Mouse (Mus musculus): Measurements from ENCODE around the gene Gm42957. TPM values are rescaled to one million over a fixed set of nuclear protein-coding genes. Genes with fewer than 3 reads are reported as not detected.
"Not testable (repeated sequence)": the region's sequence is repeated elsewhere in the genome, so short reads cannot be mapped to it uniquely, and the experiment has no call there.

Gm42957 gene
- total and polyA plus RNA-seq, 3 experiments = 0.08 to 0.11 TPM; not detected in 1

DNA sequence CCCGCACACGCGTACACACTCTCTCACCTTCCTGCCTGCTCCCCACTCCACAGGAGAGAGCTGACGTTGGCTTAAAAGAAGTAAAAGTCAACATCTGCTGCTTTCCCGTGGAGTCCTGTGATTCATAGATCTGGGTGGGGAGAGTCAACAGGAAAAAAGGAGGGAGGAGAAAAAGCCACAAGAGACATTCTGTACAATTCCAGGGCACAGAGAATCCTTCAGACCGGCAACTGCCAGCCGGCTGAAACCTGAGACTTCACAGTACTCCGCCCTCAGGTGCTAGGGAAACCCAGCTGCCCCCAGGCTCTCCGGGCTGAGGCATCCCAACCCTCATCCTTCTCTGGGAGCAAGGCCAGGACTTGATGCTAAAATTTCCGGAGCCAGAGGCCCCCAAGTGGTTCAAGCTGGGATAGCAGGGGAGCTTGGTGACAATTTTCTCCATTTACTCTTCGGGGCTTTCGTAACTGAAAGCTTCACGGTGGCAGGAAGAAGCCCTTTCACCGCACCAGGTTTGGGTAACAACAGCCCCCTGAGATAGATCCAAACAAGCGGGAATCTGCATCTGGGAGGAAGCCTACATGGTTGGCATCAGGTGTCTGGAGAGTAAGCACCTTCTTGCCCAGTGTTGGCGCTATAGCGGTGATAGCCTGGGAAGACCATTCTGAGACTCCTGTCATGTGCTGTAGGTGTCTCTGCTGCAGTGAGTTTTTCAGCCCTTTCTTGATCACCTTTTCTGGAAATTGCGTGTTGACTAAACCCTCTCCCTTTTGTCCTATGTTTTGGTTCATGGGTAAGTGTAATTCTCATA, 28.4 kb downstream of the Gm42957 start:
- H3K9me3 ChIP-seq (replicated peaks; ENCODE audit: low read length) = no peaks in the 10 kb centered on the region
- in situ Hi-C loops (cut with MboI; ENCODE audit: low pct_ligation_motif_present, low pct_unique_long_range_greater_than_20kb, low sequenced_read_pairs) (loop anchor here (5.0 kb wide), 1 partner anchor 44 kb away; the partner anchor contains the start of gene Nudt17), dilution Hi-C loops (cut with MboI; ENCODE audit: extremely low pct_ligation_motif_present, extremely low pct_unique_long_range_greater_than_20kb, low sequenced_read_pairs) (no loop called here)
- TF ChIP-seq ZNF384 (IDR thresholded peaks at IDR 0.05; ENCODE audit: low read depth, low read length) (no peak), RAD21 (IDR thresholded peaks at IDR 0.05; ENCODE audit: low read depth, low read length) (peak; percentile 63), TCF12 (IDR thresholded peaks at IDR 0.05; ENCODE audit: low read depth, low read length) (0 out of 2 replicates have a peak, but pooled peaks have one; percentile 17), EP300 (IDR thresholded peaks at IDR 0.05; ENCODE audit: low read length) (no peak), MAZ (IDR thresholded peaks at IDR 0.05; ENCODE audit: low read depth, low read length) (peak; percentile 65; the same call in 1 of the 2 replicates), MEF2A (IDR thresholded peaks at IDR 0.05; ENCODE audit: borderline replicate concordance, low read depth, low read length) (0 out of 2 replicates have a peak, but pooled peaks have one; percentile 17), KAT2A (IDR thresholded peaks at IDR 0.05; ENCODE audit: insufficient replicate concordance, low read length) (no peak), MAFK (IDR thresholded peaks at IDR 0.05; ENCODE audit: insufficient replicate concordance, low read length) (no peak), BHLHE40 (IDR thresholded peaks at IDR 0.05; ENCODE audit: low read depth, low read length) (no peak), TBP (conservative IDR thresholded peaks at IDR 0.05; ENCODE audit: low read depth, low read length) (no peak), POLR2AphosphoS2 (IDR thresholded peaks at IDR 0.05; ENCODE audit: low read depth, low read length) (no peak), MXI1 (IDR thresholded peaks at IDR 0.05; ENCODE audit: low read depth, low read length) (no peak), ZMIZ1 (IDR thresholded peaks at IDR 0.05; ENCODE audit: low read depth, low read length) (no peak), USF1 (IDR thresholded peaks at IDR 0.05; ENCODE audit: low read depth, low read length) (no peak), IRF4 (IDR thresholded peaks at IDR 0.05; ENCODE audit: low read depth, low read length) (no peak), ETS1 (conservative IDR thresholded peaks at IDR 0.05; ENCODE audit: low read depth, low read length) (no peak), SMC3 (IDR thresholded peaks at IDR 0.05; ENCODE audit: low read depth, low read length) (peak; percentile 67), CHD2 (IDR thresholded peaks at IDR 0.05; ENCODE audit: low read length) (no peak), CTCF (conservative IDR thresholded peaks at IDR 0.05 in 1 of 2, IDR thresholded peaks at IDR 0.05 in 1 of 2; ENCODE audit: low read depth in 2 of 2, low read length in 2 of 2) (peak; percentile 26 to 78; a peak in 3 of 4 replicates), JUND (conservative IDR thresholded peaks at IDR 0.05; ENCODE audit: low read depth, low read length) (no peak), NELFE (IDR thresholded peaks at IDR 0.05; ENCODE audit: low read depth, low read length) (0 out of 2 replicates have a peak, but pooled peaks have one; percentile 29)
- no peak overlapping the region for H3K27ac ChIP-seq (ENCODE audit: insufficient read depth, low read depth)
- peaks cover 6 to 10% of the 10 kb centered on the region in 2 experiments for H3K36me3 ChIP-seq (replicated peaks in 1 of 2; ENCODE audit: control insufficient read depth in 1 of 2, insufficient read depth in 1 of 2, low read length in 1 of 2)
- no peak overlapping the region; the same call in 1 of the 2 replicates for H3K4me2 ChIP-seq (ENCODE audit: insufficient read depth, low read depth, poor library complexity, severe bottlenecking)
- peaks cover 11 to 29% of the 10 kb centered on the region in 2 experiments for H3K4me1 ChIP-seq (ENCODE audit: control insufficient read depth in 1 of 2, insufficient read depth in 2 of 2)
- H3K27me3 ChIP-seq (replicated peaks) = no peaks in the 10 kb centered on the region
- H3K9ac ChIP-seq (ENCODE audit: insufficient read depth, low read depth) = no peak overlapping the region
- peak; percentile 45 for DNase-seq (ENCODE audit: extremely low read depth)
- H3K4me3 ChIP-seq (replicated peaks in 1 of 3; ENCODE audit: low read depth in 2 of 3, low read length in 2 of 3, poor library complexity in 1 of 3) = no peak overlapping the region
- no peaks in the 10 kb centered on the region for H3K79me2 ChIP-seq (replicated peaks; ENCODE audit: control insufficient read depth, extremely low read depth, insufficient read depth, poor library complexity, severe bottlenecking)

DNA sequence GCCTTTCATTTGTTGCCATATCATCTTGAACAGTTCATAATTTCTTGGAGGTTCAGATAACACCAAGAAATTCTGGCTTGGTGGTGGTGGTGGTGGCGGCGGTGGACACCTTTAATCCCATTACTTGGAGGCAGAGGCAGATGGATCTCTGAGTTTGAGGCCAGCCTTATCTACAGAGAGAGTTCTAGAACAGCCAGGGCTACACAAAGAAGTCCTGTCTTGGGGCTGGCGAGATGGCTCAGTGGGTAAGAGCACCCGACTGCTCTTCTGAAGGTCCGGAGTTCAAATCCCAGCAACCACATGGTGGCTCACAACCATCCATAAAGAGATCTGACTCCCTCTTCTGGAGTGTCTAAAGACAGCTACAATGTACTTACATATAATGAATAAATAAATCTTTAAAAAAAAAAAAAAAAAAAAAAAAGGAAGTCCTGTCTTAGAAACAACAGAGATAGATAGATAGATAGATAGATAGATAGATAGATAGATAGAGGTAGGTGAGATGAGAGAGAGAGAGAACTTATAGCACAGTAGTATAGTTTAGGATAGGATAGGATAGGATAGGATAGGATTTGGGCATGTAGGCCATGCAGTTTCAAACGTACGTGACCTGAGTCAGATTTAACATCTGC, 30.6 kb downstream of the Gm42957 start:
- in situ Hi-C loops (cut with MboI; ENCODE audit: low pct_ligation_motif_present, low pct_unique_long_range_greater_than_20kb, low sequenced_read_pairs); H3K4me3 ChIP-seq (replicated peaks in 1 of 3; ENCODE audit: low read depth in 2 of 3, low read length in 2 of 3, poor library complexity in 1 of 3); H3K36me3 ChIP-seq (replicated peaks in 1 of 2; ENCODE audit: control insufficient read depth in 1 of 2, insufficient read depth in 1 of 2, low read length in 1 of 2); dilution Hi-C loops (cut with MboI; ENCODE audit: extremely low pct_ligation_motif_present, extremely low pct_unique_long_range_greater_than_20kb, low sequenced_read_pairs); DNase-seq (ENCODE audit: extremely low read depth); H3K79me2 ChIP-seq (replicated peaks; ENCODE audit: control insufficient read depth, extremely low read depth, insufficient read depth, poor library complexity, severe bottlenecking); H3K9me3 ChIP-seq (replicated peaks; ENCODE audit: low read length); H3K27me3 ChIP-seq (replicated peaks); H3K9ac ChIP-seq (ENCODE audit: insufficient read depth, low read depth); H3K27ac ChIP-seq (ENCODE audit: insufficient read depth, low read depth); H3K4me2 ChIP-seq (ENCODE audit: insufficient read depth, low read depth, poor library complexity, severe bottlenecking): not testable (repeated sequence)
- H3K4me1 ChIP-seq (ENCODE audit: control insufficient read depth in 1 of 2, insufficient read depth in 2 of 2) = peaks cover 5 to 30% of the 10 kb centered on the region in 2 experiments
